Mouse (Mus musculus): ENCODE data around the gene Caskin1. TPM values are rescaled to one million over a fixed set of nuclear protein-coding genes. Genes with fewer than 3 reads are reported as not detected.
A peak's percentile ranks its signal among the peaks of the same experiment; 100 is the strongest.

Caskin1 gene
- polyA plus RNA-seq, 1 experiment: 0.36 TPM

GRCm38 (mm10) chr17:24548435-24548834, 60.0 kb downstream of the Caskin1 start:
- TF ChIP-seq MYOG (IDR thresholded peaks at IDR 0.05; ENCODE audit: control insufficient read depth, extremely low read depth, insufficient read length): no peak
- no peak for TF ChIP-seq FOSL1 (IDR thresholded peaks at IDR 0.05; ENCODE audit: insufficient read depth, low read length, poor library complexity, severe bottlenecking)
- no peak for TF ChIP-seq USF1 (IDR thresholded peaks at IDR 0.05; ENCODE audit: low read depth)
- no peak for TF ChIP-seq MYOD1 (IDR thresholded peaks at IDR 0.05; ENCODE audit: control insufficient read depth, insufficient read length, low read depth)
- TF ChIP-seq CTCF (IDR thresholded peaks at IDR 0.05; ENCODE audit: control insufficient read depth, insufficient read depth, insufficient read length): no peak
- no peak for TF ChIP-seq CEBPB (IDR thresholded peaks at IDR 0.05; ENCODE audit: low read depth)
- TF ChIP-seq MAX (IDR thresholded peaks at IDR 0.05): no peak
- H3ac ChIP-seq (ENCODE audit: control insufficient read depth, insufficient read length, low read depth): no peak overlapping the region
- peaks cover 24% of the 10 kb centered on the region for H3K79me3 ChIP-seq (ENCODE audit: low read depth)
- H3K79me2 ChIP-seq (ENCODE audit: control insufficient read depth, insufficient read depth): peaks cover 34% of the 10 kb centered on the region
- H3K36me3 ChIP-seq (ENCODE audit: control insufficient read depth, insufficient read depth): no peaks in the 10 kb centered on the region
- H3K27me3 ChIP-seq (ENCODE audit: control insufficient read depth, insufficient read depth, insufficient read length): no peaks in the 10 kb centered on the region
- no peak overlapping the region for H3K4me3 ChIP-seq (ENCODE audit: insufficient read depth, poor library complexity, severe bottlenecking)

- peaks cover 31% of the 10 kb centered on the region for H3K79me3 ChIP-seq (ENCODE audit: low read depth)
These were observed 60.7 kb downstream of the Caskin1 start for GRCm38 (mm10) chr17:24548921-24549617.

GRCm38 (mm10) chr17:24549618-24550415, 61.4 kb downstream of the Caskin1 start, which contains the start of gene Pkd1:
Pkd1 (plus strand) TSS chr17:24549834.
- H3K79me2 ChIP-seq (ENCODE audit: control insufficient read depth, insufficient read depth): peaks cover 48% of the 10 kb centered on the region
- TF ChIP-seq FOSL1 (IDR thresholded peaks at IDR 0.05; ENCODE audit: insufficient read depth, low read length, poor library complexity, severe bottlenecking) (no peak), MYOD1 (IDR thresholded peaks at IDR 0.05; ENCODE audit: control insufficient read depth, insufficient read length, low read depth) (peak; percentile 52)
- no peaks in the 10 kb centered on the region for H3K27me3 ChIP-seq (ENCODE audit: control insufficient read depth, insufficient read depth, insufficient read length)
- H3ac ChIP-seq (ENCODE audit: control insufficient read depth, insufficient read length, low read depth): peak within 1 kb of the TSS; percentile 85
- peaks cover 37% of the 10 kb centered on the region for H3K79me3 ChIP-seq (ENCODE audit: low read depth)
- H3K4me3 ChIP-seq (ENCODE audit: insufficient read depth, poor library complexity, severe bottlenecking): peak within 1 kb of the TSS; percentile 42
- peaks cover 7% of the 10 kb centered on the region for H3K36me3 ChIP-seq (ENCODE audit: control insufficient read depth, insufficient read depth)

More at GRCm38 (mm10) chr17:24548921-24549617, 60.7 kb downstream of the Caskin1 start:
- H3K36me3 ChIP-seq (ENCODE audit: control insufficient read depth, insufficient read depth): no peaks in the 10 kb centered on the region
- TF ChIP-seq USF1 (IDR thresholded peaks at IDR 0.05; ENCODE audit: low read depth) (no peak), FOSL1 (IDR thresholded peaks at IDR 0.05; ENCODE audit: insufficient read depth, low read length, poor library complexity, severe bottlenecking) (no peak), MYOG (IDR thresholded peaks at IDR 0.05; ENCODE audit: control insufficient read depth, extremely low read depth, insufficient read length) (no peak), CEBPB (IDR thresholded peaks at IDR 0.05; ENCODE audit: low read depth) (no peak), CTCF (IDR thresholded peaks at IDR 0.05; ENCODE audit: control insufficient read depth, insufficient read depth, insufficient read length) (no peak), MAX (IDR thresholded peaks at IDR 0.05) (no peak), MYOD1 (IDR thresholded peaks at IDR 0.05; ENCODE audit: control insufficient read depth, insufficient read length, low read depth) (no peak)
- H3K4me3 ChIP-seq (ENCODE audit: insufficient read depth, poor library complexity, severe bottlenecking): no peak overlapping the region
- H3K27me3 ChIP-seq (ENCODE audit: control insufficient read depth, insufficient read depth, insufficient read length): no peaks in the 10 kb centered on the region
- no peak overlapping the region for H3ac ChIP-seq (ENCODE audit: control insufficient read depth, insufficient read length, low read depth)
- H3K79me2 ChIP-seq (ENCODE audit: control insufficient read depth, insufficient read depth): peaks cover 40% of the 10 kb centered on the region

- Histone ChIP-seq H3K4me3 (ENCODE audit: insufficient read depth, poor library complexity, severe bottlenecking) (peak overlapping the region; percentile 42), H3K36me3 (ENCODE audit: control insufficient read depth, insufficient read depth) (peaks cover 8% of the 10 kb centered on the region), H3K79me2 (ENCODE audit: control insufficient read depth, insufficient read depth) (peaks cover 55% of the 10 kb centered on the region), H3K27me3 (ENCODE audit: control insufficient read depth, insufficient read depth, insufficient read length) (no peaks in the 10 kb centered on the region), H3K79me3 (ENCODE audit: low read depth) (peaks cover 42% of the 10 kb centered on the region), H3ac (ENCODE audit: control insufficient read depth, insufficient read length, low read depth) (peak overlapping the region; percentile 85)
- TF ChIP-seq MYOD1 (IDR thresholded peaks at IDR 0.05; ENCODE audit: control insufficient read depth, insufficient read length, low read depth): no peak
- no peak for TF ChIP-seq FOSL1 (IDR thresholded peaks at IDR 0.05; ENCODE audit: insufficient read depth, low read length, poor library complexity, severe bottlenecking)
- no peak for TF ChIP-seq MAX (IDR thresholded peaks at IDR 0.05)
- no peak for TF ChIP-seq CEBPB (IDR thresholded peaks at IDR 0.05; ENCODE audit: low read depth)
- TF ChIP-seq CTCF (IDR thresholded peaks at IDR 0.05; ENCODE audit: control insufficient read depth, insufficient read depth, insufficient read length): no peak
These were observed 62.1 kb downstream of the Caskin1 start for GRCm38 (mm10) chr17:24550416-24551049.

- H3K79me3 ChIP-seq (ENCODE audit: low read depth): peaks cover 46% of the 10 kb centered on the region
These were observed 62.6 kb downstream of the Caskin1 start for GRCm38 (mm10) chr17:24551050-24551444.

More at GRCm38 (mm10) chr17:24551050-24551444, 62.6 kb downstream of the Caskin1 start:
- TF ChIP-seq USF1 (IDR thresholded peaks at IDR 0.05; ENCODE audit: low read depth): no peak
- no peak for TF ChIP-seq MAX (IDR thresholded peaks at IDR 0.05)
- no peak for TF ChIP-seq CTCF (IDR thresholded peaks at IDR 0.05; ENCODE audit: control insufficient read depth, insufficient read depth, insufficient read length)
- no peak for TF ChIP-seq MYOG (IDR thresholded peaks at IDR 0.05; ENCODE audit: control insufficient read depth, extremely low read depth, insufficient read length)
- no peak for TF ChIP-seq MYOD1 (IDR thresholded peaks at IDR 0.05; ENCODE audit: control insufficient read depth, insufficient read length, low read depth)
- TF ChIP-seq CEBPB (IDR thresholded peaks at IDR 0.05; ENCODE audit: low read depth): no peak
- TF ChIP-seq FOSL1 (IDR thresholded peaks at IDR 0.05; ENCODE audit: insufficient read depth, low read length, poor library complexity, severe bottlenecking): no peak
- peak overlapping the region; percentile 85 for H3ac ChIP-seq (ENCODE audit: control insufficient read depth, insufficient read length, low read depth)
- peaks cover 60% of the 10 kb centered on the region for H3K79me2 ChIP-seq (ENCODE audit: control insufficient read depth, insufficient read depth)
- peak overlapping the region; percentile 42 for H3K4me3 ChIP-seq (ENCODE audit: insufficient read depth, poor library complexity, severe bottlenecking)
- peaks cover 8% of the 10 kb centered on the region for H3K36me3 ChIP-seq (ENCODE audit: control insufficient read depth, insufficient read depth)
- no peaks in the 10 kb centered on the region for H3K27me3 ChIP-seq (ENCODE audit: control insufficient read depth, insufficient read depth, insufficient read length)

Measured in C2C12 (cell line).